Mouse (Mus musculus) G1E (cell line): ENCODE measurements around the gene Cbwd1. TPM values are rescaled to one million over a fixed set of nuclear protein-coding genes. Genes with fewer than 3 reads are reported as not detected.
A peak's percentile ranks its signal among the peaks of the same experiment; 100 is the strongest.

Experiments
- ATAC-seq: 2 replicates; pipeline ENCODE4 v1.8.0; 2016; ENCODE audit warnings: mild to moderate bottlenecking; ENCODE audit not compliant: insufficient number of reproducible peaks, poor library complexity, low FRiP score, severe bottlenecking; ENCODE audit errors: extremely low read depth
- DNase-seq: peaks from one replicate; pipeline ENCODE4 v3.0.0; 2012; ENCODE audit warnings: low spot score
- H3K27me3 ChIP-seq: 2 replicates; pipeline ENCODE4 v1.6.1; 2012; ENCODE audit warnings: mild to moderate bottlenecking, low read length, inconsistent platforms; ENCODE audit not compliant: insufficient read depth
- H3K36me3 ChIP-seq: replicated peaks from 2 replicates; pipeline ENCODE3; 2012; ENCODE audit warnings: mild to moderate bottlenecking, inconsistent platforms
- H3K4me1 ChIP-seq: 2 replicates; pipeline ENCODE4 v1.6.1; 2012; ENCODE audit warnings: low read depth, low read length, inconsistent platforms, mixed read lengths; ENCODE audit not compliant: insufficient read depth
- H3K4me3 ChIP-seq: 2 replicates; pipeline ENCODE4 v1.5.1; 2012; ENCODE audit warnings: low read depth, mild to moderate bottlenecking, inconsistent platforms, low read length, moderate library complexity, mixed read lengths
- H3K9me3 ChIP-seq: replicated peaks from 2 replicates; pipeline ENCODE4 v1.6.1; 2012; ENCODE audit warnings: inconsistent platforms
- CTCF ChIP-seq: IDR thresholded peaks from 2 replicates; pipeline ENCODE4 v1.5.1; 2012; ENCODE audit warnings: low read depth, low read length, inconsistent platforms, mixed read lengths
- GATA1 ChIP-seq: IDR thresholded peaks from 2 replicates; pipeline ENCODE4 v1.6.1; 2012; ENCODE audit warnings: borderline replicate concordance, low read length, inconsistent platforms, mixed read lengths
- GATA2 ChIP-seq: IDR thresholded peaks from 2 replicates; pipeline ENCODE4 v1.6.1; 2012; ENCODE audit warnings: low read depth, low read length, inconsistent platforms, borderline replicate concordance
- POLR2AphosphoS5 ChIP-seq: IDR thresholded peaks from 2 replicates; pipeline ENCODE4 v1.6.1; 2012; ENCODE audit warnings: low read depth, low read length, inconsistent platforms; ENCODE audit not compliant: insufficient replicate concordance
- TAL1 ChIP-seq: conservative IDR thresholded peaks from 2 replicates; pipeline ENCODE4 v1.6.1; 2012; ENCODE audit warnings: low read depth, low read length, inconsistent platforms, mixed read lengths
- polyA plus RNA-seq: library from polyadenylated mRNA; stranded (reverse); fragments of >175 nt; gene quantifications from 2 replicates; pipeline ENCODE4 v1.2.3, GENCODE M21; 2012
- total RNA-seq, 2 experiments: library from RNA; stranded (forward) in 1 of 2; stranded (reverse) in 1 of 2; fragments of 200-1000 nt in 1 of 2; fragments of >200 nt in 1 of 2; fragmentation: Nextera tagmentation in 1 of 2; gene quantifications; 2 replicates each; pipeline ENCODE4 v1.2.3; 2014 to 2017

Gene Cbwd1
- total RNA-seq (2014; fragmentation: Nextera tagmentation) (22.0 and 31.9 TPM in 2 replicates), total RNA-seq (2017) (31.8 and 38.9 TPM in 2 replicates), polyA plus RNA-seq (0.84 and 1.6 TPM in 2 replicates)

- Histone ChIP-seq H3K9me3 (no peaks in the 10 kb centered on the region), H3K4me1 (peaks cover 12% of the 10 kb centered on the region), H3K4me3 (peak within 1 kb of the TSS; percentile 77), H3K36me3 (peaks cover 3% of the 10 kb centered on the region), H3K27me3 (no peaks in the 10 kb centered on the region)
- TF ChIP-seq GATA2 (no peak), POLR2AphosphoS5 (no peak), TAL1 (no peak), CTCF (peak; percentile 89), GATA1 (no peak)
- peak; percentile 99 for ATAC-seq
- DNase-seq: peak; percentile 61
These were observed at the start of gene Cbwd1 for GRCm38 (mm10) chr19:24961172-24961962. TSS of gene Cbwd1 (minus strand) at chr19:24961610.

- Histone ChIP-seq H3K27me3 (no peaks in the 10 kb centered on the region), H3K9me3 (no peaks in the 10 kb centered on the region; the same call in 1 of the 2 replicates), H3K36me3 (no peaks in the 10 kb centered on the region), H3K4me1 (no peaks in the 10 kb centered on the region), H3K4me3 (no peak overlapping the region)
- ATAC-seq: no peak
- no peak for DNase-seq
- no peak for TF ChIP-seq TAL1
- TF ChIP-seq GATA1: no peak
These were observed 47.1 kb upstream of the Cbwd1 start for GRCm38 (mm10) chr19:25008509-25008908.

GRCm38 (mm10) chr19:25006686-25007085 is 45.3 kb upstream of the Cbwd1 start:
- no peaks in the 10 kb centered on the region; the same call in 1 of the 2 replicates for H3K9me3 ChIP-seq
- ATAC-seq: no peak
- TF ChIP-seq GATA2: no peak
- TF ChIP-seq CTCF: no peak
- no peak for TF ChIP-seq POLR2AphosphoS5
- TF ChIP-seq GATA1: no peak
- no peak for TF ChIP-seq TAL1
- no peaks in the 10 kb centered on the region for H3K4me1 ChIP-seq
- no peak for DNase-seq
- no peaks in the 10 kb centered on the region for H3K36me3 ChIP-seq
- H3K27me3 ChIP-seq: no peaks in the 10 kb centered on the region
- H3K4me3 ChIP-seq: no peak overlapping the region

- DNase-seq (no peak), ATAC-seq (no peak)
- Histone ChIP-seq H3K36me3 (no peaks in the 10 kb centered on the region), H3K4me3 (no peak overlapping the region), H3K4me1 (no peaks in the 10 kb centered on the region), H3K27me3 (no peaks in the 10 kb centered on the region), H3K9me3 (peaks cover 10% of the 10 kb centered on the region)
- TF ChIP-seq GATA1 (no peak), POLR2AphosphoS5 (no peak), CTCF (no peak), GATA2 (no peak), TAL1 (no peak)
These were observed 42.4 kb upstream of the Cbwd1 start for GRCm38 (mm10) chr19:25003810-25004209.

- H3K27me3 ChIP-seq: no peaks in the 10 kb centered on the region
- H3K4me3 ChIP-seq: no peak overlapping the region
- H3K4me1 ChIP-seq: no peaks in the 10 kb centered on the region
- H3K9me3 ChIP-seq: peaks cover 10% of the 10 kb centered on the region
- H3K36me3 ChIP-seq: no peaks in the 10 kb centered on the region
- TF ChIP-seq POLR2AphosphoS5 (no peak), GATA1 (no peak), TAL1 (no peak), GATA2 (no peak), CTCF (no peak)
- DNase-seq (no peak), ATAC-seq (no peak)
These were observed 41.4 kb upstream of the Cbwd1 start for GRCm38 (mm10) chr19:25002828-25003227.

GRCm38 (mm10) chr19:25002032-25002431 is 40.6 kb upstream of the Cbwd1 start:
- ATAC-seq: no peak
- H3K36me3 ChIP-seq: no peaks in the 10 kb centered on the region
- DNase-seq: no peak
- H3K4me3 ChIP-seq: no peak overlapping the region
- H3K27me3 ChIP-seq: no peaks in the 10 kb centered on the region
- peaks cover 10% of the 10 kb centered on the region for H3K9me3 ChIP-seq
- no peaks in the 10 kb centered on the region for H3K4me1 ChIP-seq
- no peak for TF ChIP-seq POLR2AphosphoS5
- TF ChIP-seq GATA1: no peak
- no peak for TF ChIP-seq GATA2
- TF ChIP-seq TAL1: no peak
- TF ChIP-seq CTCF: no peak
